Mouse (Mus musculus) liver, embryonic 13.5 days (tissue): Measurements from ENCODE around the gene Mterf2. TPM values are rescaled to one million over a fixed set of nuclear protein-coding genes. Genes with fewer than 3 reads are reported as not detected.

Experiments used
- ATAC-seq: fragments of 200-750 bp; cut with Nextera tagmentation; 2 replicates; pipeline ENCODE4 v1.8.0; 2017; ENCODE audit warnings: low read depth, mild to moderate bottlenecking, moderate number of reproducible peaks, moderate library complexity
- DNase-seq: peaks from one replicate; pipeline ENCODE4 v3.0.0; 2022
- H3K27ac ChIP-seq: fragments of 300-500 bp; sonication (generic); 2 replicates; pipeline ENCODE4 v1.5.1; 2015; ENCODE audit warnings: moderate library complexity, mild to moderate bottlenecking, inconsistent platforms
- H3K27me3 ChIP-seq: fragments of 300-500 bp; sonication (generic); 2 replicates; pipeline ENCODE4 v1.6.1; 2015; ENCODE audit warnings: mild to moderate bottlenecking, inconsistent platforms
- H3K36me3 ChIP-seq: fragments of 300-500 bp; sonication (generic); 2 replicates; pipeline ENCODE4 v1.6.1; 2015; ENCODE audit warnings: mild to moderate bottlenecking, inconsistent platforms
- H3K4me1 ChIP-seq: fragments of 300-500 bp; sonication (generic); replicated peaks from 2 replicates; pipeline ENCODE4 v1.6.1; 2015; ENCODE audit warnings: inconsistent platforms
- H3K4me2 ChIP-seq: fragments of 300-500 bp; sonication (generic); 2 replicates; pipeline ENCODE4 v1.6.1; 2015; ENCODE audit warnings: inconsistent platforms, mild to moderate bottlenecking, moderate library complexity
- H3K4me3 ChIP-seq: fragments of 300-500 bp; sonication (generic); replicated peaks from 2 replicates; pipeline ENCODE4 v1.5.1; 2015; ENCODE audit warnings: mild to moderate bottlenecking, inconsistent platforms
- H3K9ac ChIP-seq: fragments of 300-500 bp; sonication (generic); 2 replicates; pipeline ENCODE4 v1.6.1; 2015; ENCODE audit warnings: mild to moderate bottlenecking, inconsistent platforms
- H3K9me3 ChIP-seq: fragments of 300-500 bp; sonication (generic); replicated peaks from 2 replicates; pipeline ENCODE4 v1.6.1; 2016; ENCODE audit warnings: inconsistent platforms
- WGBS: fragments of 180-500 bp; shearing (Covaris S2); methylation state at CpG from one replicate; pipeline ENCODE4 v1.1.7; 2015; ENCODE audit not compliant: insufficient replicate concordance; 5-methylcytosine and 5-hydroxymethylcytosine counted together
- polyA plus RNA-seq: library from polyadenylated mRNA; unstranded; fragments of >200 nt; fragmentation: Nextera tagmentation; extraction: Ambion mirVana; gene quantifications from 2 replicates; pipeline ENCODE4 v1.2.1, GENCODE M21; 2015

Gene Mterf2
- polyA plus RNA-seq, 1 experiment from 2014 or later = 6.0 TPM

DNA sequence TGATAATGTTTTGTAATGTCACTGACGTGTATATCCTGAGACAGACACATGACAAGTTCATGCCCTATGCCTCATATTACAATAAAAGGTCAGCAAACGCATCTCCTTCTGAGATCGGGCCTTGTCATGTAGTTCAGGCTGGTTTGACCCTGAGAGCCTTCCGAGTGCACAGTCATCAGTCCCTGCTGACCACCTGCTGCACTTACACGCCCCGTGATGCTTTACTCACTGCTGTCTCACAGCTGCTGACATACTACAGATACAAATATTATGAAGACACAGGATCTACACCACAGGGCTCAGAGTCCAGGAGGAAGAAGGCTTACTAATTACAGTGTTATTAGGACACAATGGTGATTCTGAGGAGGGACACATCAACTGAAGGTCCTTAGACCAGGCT, 8.7 kb upstream of the Mterf2 start:
- ATAC-seq (no peak), DNase-seq (no peak)
- H3K9ac ChIP-seq = no peak overlapping the region
- H3K4me2 ChIP-seq = no peak overlapping the region
- H3K4me3 ChIP-seq = no peak overlapping the region
- no peak overlapping the region for H3K27ac ChIP-seq
- 76% methylated on average over 6 of the region's 6 CpGs for WGBS
- H3K36me3 ChIP-seq = 0 out of 2 replicates have a peak, but pooled peaks cover 4% of the 10 kb centered on the region
- H3K27me3 ChIP-seq = no peaks in the 10 kb centered on the region
- H3K4me1 ChIP-seq = no peaks in the 10 kb centered on the region
- H3K9me3 ChIP-seq = no peaks in the 10 kb centered on the region

DNA sequence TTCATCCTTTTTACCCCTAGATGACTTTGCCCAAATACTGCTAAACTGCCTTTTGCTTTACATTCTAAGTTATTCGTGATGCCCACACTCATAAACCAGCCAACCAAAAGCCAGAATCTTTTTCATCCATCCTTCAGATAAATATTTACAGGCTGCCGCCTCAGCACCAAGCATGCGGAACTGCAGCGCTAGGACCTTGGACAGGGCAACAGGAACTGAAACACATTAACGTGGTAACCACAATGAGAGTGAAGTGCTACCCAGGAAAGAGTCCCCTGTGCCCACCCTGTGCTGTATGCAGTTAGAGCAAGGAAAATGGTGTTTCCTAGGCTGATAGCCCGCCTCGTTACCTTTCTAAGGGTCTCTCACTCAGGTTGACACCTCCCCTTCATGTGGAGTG, 626 bp upstream of the Mterf2 start:
- no peak for ATAC-seq
- Histone ChIP-seq H3K4me2 (peak overlapping the region; percentile 73), H3K36me3 (0 out of 2 replicates have a peak, but pooled peaks cover 4% of the 10 kb centered on the region), H3K4me1 (peaks cover 25% of the 10 kb centered on the region), H3K9me3 (no peaks in the 10 kb centered on the region), H3K27ac (no peak overlapping the region), H3K9ac (peak overlapping the region; percentile 77), H3K4me3 (peak overlapping the region; percentile 75), H3K27me3 (no peaks in the 10 kb centered on the region)
- WGBS = 12% methylated on average over 7 of the region's 7 CpGs
- peak; percentile 13 for DNase-seq

DNA sequence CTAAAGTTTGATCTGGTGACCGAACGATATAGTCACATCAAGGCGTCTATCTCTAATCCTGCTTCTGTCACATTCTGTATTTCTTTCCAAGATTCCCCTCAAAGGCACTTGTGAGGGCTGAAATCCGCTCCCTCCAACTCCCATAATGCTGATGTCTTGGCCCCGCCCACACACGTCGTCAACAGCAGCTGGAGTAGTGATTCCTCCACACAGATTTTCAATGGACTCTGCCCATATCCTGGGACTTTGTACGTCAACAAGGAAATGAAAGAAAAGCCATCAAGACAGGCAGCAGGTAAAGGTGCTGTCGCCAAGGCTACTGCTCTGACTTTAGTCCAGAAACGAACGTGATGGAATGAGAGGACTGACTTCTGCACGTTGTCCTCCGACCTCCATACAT, 2.6 kb downstream of the Mterf2 start:
- 72% methylated on average over 13 of the region's 13 CpGs for WGBS
- Histone ChIP-seq H3K9ac (no peak overlapping the region), H3K4me2 (no peak overlapping the region), H3K36me3 (peaks cover 12% of the 10 kb centered on the region), H3K4me3 (no peak overlapping the region), H3K27ac (no peak overlapping the region), H3K9me3 (no peaks in the 10 kb centered on the region), H3K4me1 (peaks cover 25% of the 10 kb centered on the region), H3K27me3 (no peaks in the 10 kb centered on the region)
- DNase-seq (no peak), ATAC-seq (no peak)

DNA sequence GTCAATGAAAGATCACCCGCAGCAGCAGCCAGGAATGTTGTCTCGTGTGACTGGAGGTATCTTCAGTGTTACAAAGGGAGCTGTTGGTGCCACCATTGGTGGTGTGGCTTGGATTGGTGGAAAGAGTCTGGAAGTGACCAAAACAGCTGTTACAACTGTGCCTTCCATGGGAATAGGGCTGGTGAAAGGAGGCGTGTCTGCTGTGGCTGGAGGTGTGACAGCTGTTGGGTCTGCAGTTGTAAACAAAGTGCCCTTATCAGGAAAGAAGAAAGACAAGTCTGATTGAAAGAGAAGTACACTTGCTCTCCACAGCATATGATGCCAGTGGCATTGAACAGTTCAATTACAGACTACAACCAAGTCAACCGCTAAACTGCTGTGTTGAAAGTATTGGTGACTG, 13.4 kb downstream of the Mterf2 start:
- no peak for ATAC-seq
- Histone ChIP-seq H3K27ac (no peak overlapping the region), H3K4me3 (no peak overlapping the region), H3K9me3 (no peaks in the 10 kb centered on the region), H3K4me1 (no peaks in the 10 kb centered on the region), H3K36me3 (peaks cover 23% of the 10 kb centered on the region), H3K27me3 (no peaks in the 10 kb centered on the region), H3K4me2 (no peak overlapping the region), H3K9ac (no peak overlapping the region)
- DNase-seq = no peak
- WGBS = 85% methylated on average over 4 of the region's 4 CpGs

DNA sequence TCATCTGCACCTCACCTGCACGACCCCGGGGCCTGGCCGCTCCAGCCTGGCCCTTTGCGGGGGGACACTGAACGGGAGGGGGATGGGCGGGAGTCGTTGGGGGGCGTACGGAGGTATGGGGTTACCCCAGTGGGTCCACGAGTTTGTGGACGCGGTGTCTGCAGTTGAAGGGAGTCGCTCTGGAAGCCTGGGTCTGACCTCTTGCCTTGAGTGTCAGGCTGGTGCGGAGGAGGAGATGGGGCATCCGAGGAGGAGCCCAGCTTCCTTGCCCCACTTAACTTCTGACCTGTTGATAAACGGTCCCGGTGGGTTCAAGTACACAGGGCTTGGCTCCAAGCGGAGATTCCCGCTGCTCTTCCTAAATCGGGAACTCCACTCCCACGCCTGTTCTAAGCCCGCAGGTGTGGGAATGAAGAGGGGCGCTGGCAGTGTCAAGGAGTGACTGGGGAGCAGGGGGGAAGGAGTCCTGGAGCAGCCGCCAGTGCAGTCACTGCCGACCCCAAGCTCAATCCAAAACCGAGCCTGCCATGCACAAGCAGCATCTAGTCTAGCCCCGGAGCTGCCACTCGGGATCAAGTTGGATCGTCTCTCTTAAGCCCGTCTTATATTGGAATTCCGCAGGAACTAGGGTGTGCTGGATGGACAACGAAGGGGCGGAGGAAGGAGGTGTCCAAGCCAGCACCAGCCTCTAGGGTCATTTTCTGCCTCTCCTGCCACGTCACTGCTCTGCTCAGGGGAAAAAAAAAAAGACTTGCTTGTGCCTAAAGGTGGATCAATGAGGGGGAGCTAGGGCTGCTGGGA, 24.5 kb downstream of the Mterf2 start:
- Histone ChIP-seq H3K9me3 (no peaks in the 10 kb centered on the region), H3K4me2 (peak overlapping the region; percentile 98), H3K9ac (peak overlapping the region; percentile 94), H3K4me1 (peaks cover 33% of the 10 kb centered on the region), H3K36me3 (no peaks in the 10 kb centered on the region), H3K27ac (peak overlapping the region; percentile 90), H3K27me3 (no peaks in the 10 kb centered on the region), H3K4me3 (peak overlapping the region; percentile 95)
- WGBS = 2% methylated on average over 34 of the region's 34 CpGs
- DNase-seq (peak; percentile 26), ATAC-seq (peak; percentile 29)

DNA sequence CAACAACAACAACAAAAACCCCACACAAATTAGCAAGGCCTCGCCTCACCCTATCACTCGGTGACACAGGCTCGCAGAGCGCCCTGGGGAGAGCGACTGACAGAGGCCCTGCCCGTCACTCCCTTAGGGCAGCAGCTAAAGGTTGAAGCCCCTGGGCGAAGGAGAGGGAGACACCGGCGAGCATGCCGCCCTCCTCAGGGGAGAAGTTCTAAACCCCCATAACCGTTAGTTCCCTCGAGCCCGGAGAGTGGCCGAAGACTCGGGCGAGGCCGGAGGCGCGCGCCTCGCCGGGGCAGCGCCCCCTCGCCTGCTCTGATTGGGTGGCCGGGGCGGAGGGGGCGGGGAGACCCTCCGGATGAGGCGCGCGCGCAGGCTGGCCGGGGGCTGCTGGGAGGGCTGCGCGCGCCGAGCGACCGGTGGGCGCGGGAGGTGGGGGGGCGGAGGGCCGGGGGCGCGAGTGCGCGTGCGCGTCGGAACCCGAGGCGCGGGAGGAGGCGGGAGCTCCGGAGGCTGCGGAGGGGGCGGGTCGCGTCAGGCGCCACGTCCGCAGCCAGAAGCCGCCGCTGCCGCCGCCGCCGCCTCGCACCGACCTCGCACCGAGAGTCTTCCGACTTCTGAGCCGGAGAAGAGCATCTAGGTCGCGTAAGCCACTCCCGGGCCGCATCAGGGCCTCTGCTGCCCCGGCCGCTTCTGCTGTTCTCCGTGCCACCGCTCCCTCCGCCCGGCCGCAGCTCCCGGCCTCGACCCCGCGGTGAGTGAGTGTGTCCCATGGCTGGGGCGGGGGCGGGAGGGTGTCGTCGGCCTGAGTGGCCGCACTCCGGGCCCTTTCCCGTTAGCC, 25.4 kb downstream of the Mterf2 start, which contains the start of the genes Fhl4 and Tmem263:
Gene Fhl4 (minus strand): TSS at position 249 of the 838 bp plus-strand sequence.
Gene Tmem263 (plus strand): TSS at position 381 of the 838 bp plus-strand sequence.
- ATAC-seq (peak; percentile 92), DNase-seq (peak; percentile 75)
- peak within 1 kb of the TSS; percentile 95 for H3K4me3 ChIP-seq
- under 1% methylated on average over 78 of the region's 96 CpGs for WGBS
- H3K9ac ChIP-seq = peak within 1 kb of the TSS; percentile 94
- H3K27me3 ChIP-seq = 0 out of 2 replicates have a peak, but pooled peaks cover 3% of the 10 kb centered on the region
- H3K36me3 ChIP-seq = no peaks in the 10 kb centered on the region
- H3K9me3 ChIP-seq = no peaks in the 10 kb centered on the region
- H3K4me2 ChIP-seq = peak within 1 kb of the TSS; percentile 98
- H3K27ac ChIP-seq = peak within 1 kb of the TSS; percentile 90
- H3K4me1 ChIP-seq = peaks cover 33% of the 10 kb centered on the region

DNA sequence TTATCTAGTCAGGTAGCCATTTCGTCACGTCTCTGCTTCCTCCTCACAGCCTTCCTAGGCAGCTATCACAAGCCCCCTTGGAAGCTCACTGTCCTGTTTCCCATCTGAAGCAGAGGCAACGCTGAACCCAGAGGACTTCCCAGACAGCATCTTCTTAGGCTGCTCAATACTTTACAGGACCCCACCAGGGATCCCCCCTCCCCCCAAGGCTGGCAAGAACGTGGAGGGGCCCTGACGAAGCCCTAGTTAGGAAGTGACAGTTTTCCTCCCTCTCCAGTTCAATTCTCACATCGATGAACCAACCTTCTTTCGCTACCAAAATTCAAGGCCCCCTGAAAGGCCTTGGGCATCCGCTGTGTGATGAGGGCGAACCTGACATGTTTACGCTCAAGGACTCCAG, 26.0 kb downstream of the Mterf2 start:
- Histone ChIP-seq H3K27ac (peak overlapping the region; percentile 90), H3K36me3 (no peaks in the 10 kb centered on the region), H3K9me3 (no peaks in the 10 kb centered on the region), H3K9ac (peak overlapping the region; percentile 94), H3K4me2 (peak overlapping the region; percentile 98), H3K4me1 (peaks cover 33% of the 10 kb centered on the region), H3K27me3 (0 out of 2 replicates have a peak, but pooled peaks cover 3% of the 10 kb centered on the region), H3K4me3 (peak overlapping the region; percentile 95)
- DNase-seq (no peak), ATAC-seq (peak; percentile 30)
- WGBS = 2% methylated on average over 10 of the region's 10 CpGs

DNA sequence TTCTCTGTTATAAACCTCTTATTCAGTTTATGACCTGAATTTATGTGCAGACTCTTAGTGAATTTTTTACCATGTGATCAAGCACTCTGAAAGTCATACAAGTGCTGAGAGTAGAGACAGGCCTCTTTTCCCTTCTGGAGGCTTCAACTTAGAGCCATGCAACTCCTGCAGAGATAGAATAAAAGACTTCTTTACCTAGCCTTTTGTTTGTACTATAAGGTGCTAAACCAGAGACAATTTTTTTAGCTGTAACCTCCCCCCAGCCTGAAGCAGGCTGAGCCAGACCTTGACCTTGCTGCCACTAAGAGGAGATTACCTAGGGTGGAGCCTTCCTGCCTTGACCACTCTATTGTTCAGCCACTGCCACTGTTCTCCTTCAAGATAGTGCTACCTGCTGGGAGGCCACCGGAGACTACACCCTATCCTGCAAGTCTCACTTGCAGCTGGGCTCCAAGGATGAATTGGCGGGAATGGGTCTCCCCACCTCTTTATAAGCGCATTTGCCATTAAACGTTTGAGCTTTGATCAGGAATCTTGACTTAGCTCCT, 56.1 kb downstream of the Mterf2 start:
- H3K4me3 ChIP-seq = no peak overlapping the region
- H3K27ac ChIP-seq = no peak overlapping the region
- no peaks in the 10 kb centered on the region for H3K27me3 ChIP-seq
- no peaks in the 10 kb centered on the region for H3K36me3 ChIP-seq
- no peaks in the 10 kb centered on the region for H3K4me1 ChIP-seq
- DNase-seq (no peak), ATAC-seq (no peak)
- 49% methylated on average over 4 of the region's 4 CpGs for WGBS
- no peak overlapping the region for H3K4me2 ChIP-seq
- no peaks in the 10 kb centered on the region for H3K9me3 ChIP-seq
- no peak overlapping the region for H3K9ac ChIP-seq

Other genes with a start within 250 kb of the Mterf2 start
- 3.9 and 4.4 TPM in 2 replicates for gene Ric8b, start 210.4 kb downstream of the Mterf2 start, polyA plus RNA-seq
- gene Fhl4, start 25.5 kb downstream of the Mterf2 start, polyA plus RNA-seq = 0.35 TPM in 2 replicates
- gene Tmem263, start 25.4 kb downstream of the Mterf2 start, polyA plus RNA-seq = 17.5 and 21.1 TPM in 2 replicates
- gene Cry1, start 57.0 kb upstream of the Mterf2 start, polyA plus RNA-seq = 7.6 and 8.0 TPM in 2 replicates